Mouse (Mus musculus): Measurements from ENCODE around the gene Bace1.
"Not testable (repeated sequence)": the region's sequence is repeated elsewhere in the genome, so short reads cannot be mapped to it uniquely, and the experiment has no call there.

Bace1 gene

GRCm38 (mm10) chr9:45839139-45839981, 980 bp downstream of the Bace1 start:
- no peak for DNase-seq

DNA sequence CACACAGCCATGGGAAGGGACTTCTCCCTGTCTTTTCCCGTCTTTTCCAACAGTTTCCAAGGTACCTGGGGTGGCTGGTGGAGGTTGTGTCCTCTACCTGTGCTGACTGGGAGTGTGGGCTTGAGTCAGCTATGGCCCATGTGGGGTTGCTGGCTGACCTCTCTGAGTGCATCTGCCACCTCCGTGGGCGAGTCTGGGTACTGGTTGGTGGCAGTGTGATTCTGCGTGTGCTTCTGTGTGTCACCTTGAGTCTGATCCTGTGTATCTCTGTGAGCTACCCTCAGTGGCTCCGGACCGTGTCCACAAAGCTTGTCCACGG, 1.6 kb downstream of the Bace1 start:
- DNase-seq = no peak

DNA sequence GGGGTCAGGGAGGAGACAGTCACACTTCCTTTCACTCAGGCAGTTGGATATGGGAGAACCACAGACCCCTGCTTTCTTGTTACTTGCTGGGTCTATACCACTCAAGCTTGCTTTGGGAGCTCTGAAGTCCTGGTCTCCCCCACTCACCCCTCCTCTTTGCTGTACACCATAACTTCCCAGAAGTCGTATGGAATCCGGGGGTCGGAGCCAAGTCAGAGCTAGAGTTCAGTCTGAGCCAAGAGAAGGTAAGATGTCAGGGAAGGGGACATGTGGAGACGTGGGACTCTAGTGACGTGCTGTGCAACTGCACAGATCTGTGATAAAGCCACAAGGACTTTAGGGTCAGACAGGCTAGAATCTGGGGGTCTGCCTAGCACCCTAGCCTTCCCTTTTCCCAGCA, 2.0 kb downstream of the Bace1 start:
- DNase-seq = no peak

DNA sequence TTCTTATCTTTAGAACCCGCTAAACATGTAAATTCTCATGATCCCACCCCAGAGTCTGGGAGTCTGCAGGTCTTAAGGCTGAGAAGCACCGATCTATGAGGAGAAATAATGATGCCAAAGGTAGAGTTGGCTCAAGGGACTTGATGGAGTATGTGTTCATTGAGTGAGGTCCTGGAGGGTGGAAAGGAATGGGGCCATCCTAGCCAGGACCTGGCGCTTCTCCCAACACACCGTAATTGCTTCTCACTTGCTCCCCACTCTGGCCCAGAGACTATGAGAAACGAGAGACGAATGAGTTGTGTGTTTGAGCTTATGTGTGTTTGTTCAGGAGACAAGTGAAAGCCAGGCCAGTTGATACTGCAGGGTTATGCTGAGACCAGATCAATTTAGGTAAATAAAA, 3.1 kb downstream of the Bace1 start:
- DNase-seq = no peak

GRCm38 (mm10) chr9:45843007-45843406, 4.6 kb downstream of the Bace1 start:
- no peak for DNase-seq

DNA sequence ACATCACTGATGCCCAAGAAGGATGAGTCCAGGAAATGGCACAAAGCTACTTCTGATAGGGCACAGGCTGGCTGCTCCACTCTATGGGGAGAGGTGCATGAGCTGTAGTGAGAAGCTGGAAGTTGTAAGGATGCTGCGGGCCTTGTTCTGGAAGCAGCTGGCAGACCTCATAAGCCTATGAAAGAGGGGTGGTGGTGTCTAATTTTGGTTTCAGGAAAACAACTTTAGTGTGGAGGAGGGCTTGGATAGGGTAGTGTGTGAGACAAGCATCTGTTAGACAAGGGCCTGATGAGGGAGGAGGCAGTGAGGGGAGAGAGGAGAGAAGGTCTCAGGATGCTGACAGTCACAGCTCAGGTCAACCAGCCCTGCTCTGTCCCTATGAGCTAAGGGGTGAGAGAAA, 5.4 kb downstream of the Bace1 start:
- no peak for DNase-seq

- DNase-seq = no peak
These were observed 7.2 kb downstream of the Bace1 start for GRCm38 (mm10) chr9:45845541-45845940.

GRCm38 (mm10) chr9:45846176-45846575, 7.8 kb downstream of the Bace1 start:
- not testable (repeated sequence) for DNase-seq

GRCm38 (mm10) chr9:45846891-45847460, 8.6 kb downstream of the Bace1 start:
- no peak for DNase-seq

DNA sequence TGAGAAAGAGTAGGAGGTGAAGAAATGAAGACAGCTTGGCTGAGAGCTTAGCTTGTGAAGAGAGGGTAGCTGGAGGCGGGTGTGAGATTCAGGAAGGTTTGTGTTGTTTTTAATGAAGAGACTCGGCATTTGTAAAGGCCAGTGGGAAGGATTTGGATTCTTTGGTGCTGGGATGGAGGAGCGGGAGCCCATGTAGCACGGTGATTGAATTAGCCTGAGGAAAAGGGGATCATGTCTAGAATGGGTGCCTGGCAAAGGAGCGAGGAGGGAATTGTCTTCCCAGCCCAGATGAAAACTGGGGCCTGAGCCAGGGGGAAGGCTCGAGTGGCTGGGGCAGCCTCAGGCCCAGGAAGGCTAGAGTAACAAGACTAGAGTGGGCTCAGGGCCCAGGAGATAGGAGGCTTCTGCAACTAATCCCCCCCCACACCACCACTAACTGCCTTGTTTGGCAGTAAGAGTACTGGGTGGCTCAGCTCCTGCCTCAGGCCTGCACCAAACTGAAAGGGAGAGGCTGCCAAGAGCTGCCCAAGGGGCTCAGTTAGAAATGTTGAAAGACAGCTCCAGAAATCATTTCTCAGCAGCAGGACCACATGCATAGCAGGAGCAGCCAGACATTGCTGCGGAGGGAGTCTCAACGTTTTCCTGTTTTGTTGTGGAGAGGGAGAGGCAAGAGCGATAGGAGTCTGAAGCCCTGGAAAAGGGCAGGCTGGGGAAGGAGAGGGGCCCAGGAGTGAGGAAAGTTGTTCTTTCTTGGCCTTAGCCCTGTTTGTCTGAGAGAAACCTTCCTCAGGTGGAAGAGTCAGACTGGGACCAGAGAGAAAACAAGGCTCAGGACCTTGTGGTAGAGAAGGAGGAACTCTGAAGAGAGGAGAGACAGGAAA, 11.4 kb downstream of the Bace1 start:
- DNase-seq = no peak

DNA sequence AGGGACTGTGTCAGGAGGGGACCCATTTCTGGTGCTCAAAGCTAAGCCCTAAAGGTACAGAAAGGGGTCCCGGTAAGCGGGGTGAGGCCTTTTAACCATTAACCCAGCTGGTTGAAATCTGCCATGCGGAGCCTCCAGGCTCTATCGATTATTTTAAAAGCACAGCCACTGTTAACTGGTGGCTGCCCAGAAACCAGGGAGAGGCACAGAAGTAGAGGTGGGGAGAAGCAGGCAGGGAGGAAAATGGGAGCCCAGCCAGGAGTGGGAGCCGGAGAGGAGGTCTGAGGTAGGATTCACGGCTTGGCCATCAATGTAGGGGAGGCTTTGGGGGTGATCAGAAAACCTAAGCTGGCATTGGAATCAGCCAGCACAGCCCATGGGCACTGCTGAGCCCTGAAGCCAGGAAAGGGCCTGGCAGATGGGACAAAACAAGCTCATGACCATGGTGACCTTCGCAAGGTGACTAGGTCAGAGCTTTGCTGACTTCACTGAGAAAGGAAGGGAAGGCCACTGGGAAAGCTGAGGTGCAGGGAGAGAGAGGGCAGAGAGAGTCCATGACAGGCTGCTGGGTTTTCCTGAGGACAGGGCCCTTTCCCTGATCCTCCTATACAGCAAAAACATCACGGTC, 12.3 kb downstream of the Bace1 start:
- DNase-seq = no peak

GRCm38 (mm10) chr9:45851330-45851729, 12.9 kb downstream of the Bace1 start:
- no peak for DNase-seq

DNA sequence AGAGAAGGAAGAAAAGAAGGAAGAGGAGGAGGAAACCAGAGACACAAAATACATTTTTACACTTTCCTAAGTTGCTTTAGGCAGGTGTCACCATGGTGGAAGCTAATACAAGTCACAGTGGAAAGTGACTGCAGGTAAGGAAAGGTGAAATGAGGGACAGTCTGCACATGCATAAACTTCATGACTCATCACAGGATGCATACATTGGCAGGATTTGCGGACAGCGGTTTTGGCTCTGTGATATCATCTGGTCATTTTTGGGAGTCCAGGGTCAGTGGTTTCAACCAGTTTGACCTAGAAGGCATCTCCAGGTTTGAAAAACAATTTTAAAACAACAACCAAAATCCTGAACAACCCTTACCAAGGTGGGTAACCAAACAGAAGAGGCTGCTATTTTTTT, 13.4 kb downstream of the Bace1 start:
- no peak for DNase-seq

DNA sequence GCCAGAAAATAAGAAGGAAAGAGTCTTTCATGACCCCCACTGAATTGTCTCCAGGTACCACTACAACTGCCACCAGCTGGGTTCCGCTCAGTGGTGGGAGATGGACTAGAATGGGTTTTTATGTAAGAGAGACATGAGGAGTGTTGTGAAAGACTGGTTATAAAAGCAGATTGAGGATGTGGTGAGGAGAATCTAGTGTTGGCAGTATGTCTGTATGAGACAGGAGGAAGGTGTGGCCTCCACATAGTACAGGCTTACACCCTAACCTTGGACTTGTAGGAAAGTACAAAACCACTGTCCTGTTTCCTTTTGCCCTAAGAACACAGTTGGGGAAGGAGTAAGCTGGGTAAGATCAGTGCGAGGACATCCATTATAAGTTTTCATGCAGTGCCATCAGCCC, 15.3 kb downstream of the Bace1 start:
- DNase-seq = no peak

- no peak for DNase-seq
These were observed 15.8 kb downstream of the Bace1 start for GRCm38 (mm10) chr9:45854136-45854535.

GRCm38 (mm10) chr9:45859364-45859763, 21.0 kb downstream of the Bace1 start:
- DNase-seq = no peak

DNA sequence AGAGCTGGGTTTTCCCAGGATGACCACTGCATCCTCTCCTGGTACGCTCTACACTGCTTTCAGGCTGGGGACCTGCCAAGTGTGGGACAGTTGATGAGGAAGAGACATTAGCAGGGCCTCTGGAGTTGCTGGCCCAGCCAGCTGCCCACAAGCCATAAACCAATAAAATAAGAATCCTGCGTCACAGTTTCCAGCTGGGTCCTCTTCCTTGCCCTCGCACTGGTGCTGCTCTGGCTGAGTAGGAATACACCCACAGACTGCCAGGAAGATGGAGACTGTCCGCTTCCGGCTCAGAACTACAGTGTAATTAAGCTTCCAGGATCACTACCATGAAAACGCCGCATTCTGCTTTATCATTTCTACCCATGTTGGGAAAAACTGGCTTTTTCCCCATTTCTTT, 23.4 kb downstream of the Bace1 start:
- DNase-seq = no peak

- DNase-seq = no peak
These were observed 30.8 kb downstream of the Bace1 start for GRCm38 (mm10) chr9:45869181-45869580.

DNA sequence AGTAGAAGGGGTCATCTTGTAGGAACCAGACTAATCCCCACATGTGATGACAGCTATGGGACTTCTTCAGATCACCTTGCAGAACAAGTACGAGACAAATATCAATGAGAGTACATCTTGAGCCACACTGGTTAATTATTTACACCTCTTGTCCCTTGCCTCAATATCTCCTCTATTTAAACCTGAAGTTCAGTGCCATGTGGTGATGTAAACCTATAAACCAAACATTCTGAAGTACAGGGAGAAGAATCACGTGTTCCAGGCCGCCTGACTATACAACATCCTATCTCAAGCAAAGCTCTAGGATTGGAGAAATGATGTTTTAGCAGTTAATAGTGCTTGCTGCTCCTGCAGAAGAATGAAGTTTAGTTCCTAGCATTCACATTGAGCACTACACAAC, 31.9 kb downstream of the Bace1 start:
- DNase-seq = no peak

- DNase-seq = no peak
These were observed 39.5 kb downstream of the Bace1 start for GRCm38 (mm10) chr9:45877928-45878327.

DNA sequence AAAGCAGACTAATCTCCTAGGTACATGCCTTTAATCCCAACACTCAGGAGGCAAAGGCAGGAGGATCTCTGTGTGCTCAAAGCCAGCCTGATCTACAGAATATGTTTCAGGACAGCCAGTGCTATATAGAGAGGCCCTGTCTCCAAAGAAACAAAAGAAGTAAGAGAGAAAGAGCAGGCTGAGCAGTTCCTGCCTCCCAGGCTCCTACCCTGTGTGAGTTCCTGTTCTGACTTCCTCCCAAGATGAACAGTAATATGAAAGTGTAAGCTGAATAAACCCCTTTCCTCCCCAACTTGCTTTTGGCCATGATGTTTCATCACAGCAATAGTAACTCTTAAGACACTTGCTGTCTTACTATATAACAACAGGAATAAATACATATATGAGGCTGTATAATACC, 55.3 kb downstream of the Bace1 start:
- DNase-seq = no peak

- DNase-seq = no peak
These were observed 66.8 kb downstream of the Bace1 start for GRCm38 (mm10) chr9:45905196-45905595.

- peak in 1 of 2 experiments; percentile 49 for DNase-seq
These were observed 67.4 kb downstream of the Bace1 start for GRCm38 (mm10) chr9:45905811-45906237.
